Mouse (Mus musculus): ENCODE results near the gene Hoxc8. TPM values are rescaled to one million over a fixed set of nuclear protein-coding genes. Genes with fewer than 3 reads are reported as not detected.
A peak's percentile ranks its signal among the peaks of the same experiment; 100 is the strongest.

Gene Hoxc8
- total RNA-seq, 2 experiments from 2014 or later, result 30.8 to 34.8 TPM

DNA sequence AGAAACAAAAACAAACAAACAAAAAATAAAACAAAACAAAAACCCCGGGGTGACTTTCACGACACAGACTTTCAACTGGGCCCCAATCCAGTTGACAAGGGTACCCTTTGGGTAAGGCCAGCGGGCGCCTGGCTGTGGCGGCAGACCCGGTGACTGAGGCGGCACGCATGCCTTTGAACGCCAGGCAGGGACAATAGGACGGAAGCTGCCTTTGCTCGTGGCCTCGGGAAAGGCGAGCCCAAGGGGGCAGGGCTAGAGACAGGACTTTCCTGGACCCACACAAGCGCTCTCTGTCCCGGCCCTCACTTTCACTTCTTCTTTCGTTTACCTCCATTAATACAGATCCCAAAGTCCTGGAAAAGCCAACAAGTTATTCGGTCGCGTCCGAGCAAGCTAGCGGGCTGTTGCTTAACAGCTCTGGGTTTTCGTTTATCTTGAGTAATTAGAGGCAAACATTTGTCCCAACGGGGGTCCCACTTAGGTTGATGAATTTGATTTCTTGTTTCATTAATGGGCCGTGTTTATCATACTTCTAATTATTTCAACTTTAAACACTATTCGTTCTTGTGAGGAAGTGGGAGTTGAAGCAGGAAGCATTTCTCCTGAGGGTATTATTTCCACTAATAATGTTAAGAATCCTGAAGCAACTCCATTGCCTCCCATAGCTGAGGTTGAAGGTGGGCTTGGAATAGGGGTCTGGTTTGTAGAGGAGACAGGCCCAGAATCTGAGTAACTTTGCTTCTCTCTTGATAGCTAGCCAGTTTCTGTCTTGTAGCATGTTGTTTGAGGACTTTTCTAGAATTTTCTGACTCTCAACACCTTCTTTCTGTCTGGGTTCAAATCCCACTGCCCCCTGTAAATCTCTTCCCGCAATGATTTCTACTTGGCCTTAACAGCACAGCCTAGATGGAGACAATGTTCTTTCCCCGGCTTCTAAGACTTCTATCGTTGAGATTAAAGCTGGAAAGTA is 26.5 kb upstream of the Hoxc8 start:
- DNase-seq (ENCODE audit: low spot score in 2 of 2), result no peak

DNA sequence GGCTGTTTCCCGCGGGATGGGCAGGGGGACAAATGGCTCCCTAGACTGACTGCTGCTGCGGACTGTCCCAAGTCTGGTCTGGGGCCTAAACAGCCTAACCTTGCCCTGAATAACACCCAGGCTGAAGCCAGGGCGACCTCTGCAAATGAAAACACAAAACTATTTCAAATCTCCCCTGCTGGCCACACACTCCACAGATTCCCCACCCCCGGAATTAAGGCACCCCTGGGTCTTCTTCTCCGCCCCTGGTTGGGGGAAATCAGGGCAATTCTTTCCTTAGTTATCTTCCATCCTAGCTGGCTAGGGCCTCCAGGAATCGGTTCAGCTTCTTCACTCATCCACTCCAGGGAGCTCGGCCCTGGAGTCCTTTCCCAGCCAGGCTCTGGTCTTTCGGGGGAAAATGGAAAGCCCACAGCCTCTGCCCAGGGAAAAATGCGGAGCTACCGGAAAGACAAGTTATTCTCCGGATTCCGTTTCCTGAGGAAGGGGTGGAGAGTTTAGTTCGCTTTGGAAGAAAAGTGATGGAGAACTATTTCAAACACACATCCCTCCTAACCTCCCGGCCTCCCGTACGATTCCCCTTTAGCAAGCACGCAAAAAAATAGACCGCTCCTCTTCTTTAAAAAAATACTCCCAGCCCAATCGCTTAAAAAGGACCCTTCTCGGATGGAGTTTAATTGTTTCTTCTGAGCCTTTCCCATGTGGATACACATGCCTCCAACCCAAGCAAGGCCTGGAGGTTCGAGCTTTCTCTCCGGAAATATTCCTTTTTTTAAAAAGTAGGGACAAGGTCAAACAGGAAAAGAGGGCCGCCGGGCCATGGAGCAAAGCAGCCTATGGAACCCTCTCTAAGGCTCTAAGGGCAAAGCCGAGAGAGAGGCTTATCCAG is 25.2 kb upstream of the Hoxc8 start:
- DNase-seq (ENCODE audit: low spot score in 2 of 2), result no peak

DNA sequence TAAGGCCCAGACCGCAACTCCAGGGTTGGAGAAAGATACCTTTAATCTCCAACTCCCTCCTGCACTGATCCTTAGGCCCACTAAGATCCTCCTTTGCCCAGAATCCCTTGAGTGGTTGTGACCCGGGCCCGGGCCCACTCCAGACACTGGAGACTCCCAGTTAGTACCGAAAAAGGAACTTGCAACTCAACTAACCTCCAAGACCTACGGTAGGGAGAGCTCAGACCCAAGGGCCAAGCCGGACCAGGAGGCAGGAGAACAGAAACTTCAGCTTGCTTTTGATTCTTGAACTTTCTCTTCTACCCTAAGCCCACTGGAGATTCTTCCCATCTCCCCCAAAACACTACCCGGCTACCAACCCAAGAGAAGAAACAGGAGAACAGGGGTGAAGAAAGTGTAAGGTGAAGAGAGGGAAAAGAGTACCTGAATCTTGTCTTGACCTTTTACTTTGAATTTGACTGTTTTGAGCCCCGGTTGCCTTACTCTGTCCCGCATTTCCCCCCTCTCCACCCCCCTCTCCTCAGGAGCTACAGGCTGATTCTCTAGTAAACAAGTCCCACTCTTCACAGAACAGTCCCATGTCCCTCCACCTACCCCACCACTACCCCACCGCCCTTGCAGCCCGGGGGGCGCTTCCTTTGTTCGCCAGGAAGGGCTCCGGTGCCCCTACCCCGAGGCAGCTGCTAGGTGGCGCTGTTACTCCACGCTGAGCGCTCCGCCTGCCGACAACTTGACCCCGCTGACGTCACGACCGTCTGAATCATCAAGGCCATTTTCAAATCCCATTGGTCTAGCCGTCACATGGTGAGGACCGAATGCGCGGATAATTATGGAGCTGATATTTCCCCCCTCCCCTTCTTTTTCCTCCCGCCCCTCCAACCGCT is 24.3 kb upstream of the Hoxc8 start:
- peak; percentile 82 to 83 for DNase-seq (ENCODE audit: low spot score in 2 of 2)

DNA sequence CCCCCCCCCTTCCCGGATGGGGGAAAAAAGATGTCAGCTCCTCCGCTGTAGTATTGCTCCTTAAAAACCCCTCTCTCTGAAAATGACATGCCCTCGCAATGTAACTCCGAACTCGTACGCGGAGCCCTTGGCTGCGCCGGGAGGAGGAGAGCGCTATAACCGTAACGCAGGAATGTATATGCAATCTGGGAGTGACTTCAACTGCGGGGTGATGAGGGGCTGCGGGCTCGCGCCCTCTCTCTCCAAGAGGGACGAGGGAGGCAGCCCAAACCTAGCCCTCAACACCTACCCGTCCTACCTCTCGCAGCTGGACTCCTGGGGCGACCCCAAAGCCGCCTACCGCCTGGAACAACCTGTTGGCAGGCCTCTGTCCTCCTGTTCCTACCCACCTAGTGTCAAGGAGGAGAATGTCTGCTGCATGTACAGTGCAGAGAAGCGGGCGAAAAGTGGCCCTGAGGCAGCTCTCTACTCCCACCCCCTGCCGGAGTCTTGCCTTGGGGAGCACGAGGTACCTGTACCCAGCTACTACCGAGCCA is 23.6 kb upstream of the Hoxc8 start, which contains the start of gene Hoxc10:
TSS of gene Hoxc10 (plus strand) at position 21 of the 536 bp plus-strand sequence.
- no peak for DNase-seq (ENCODE audit: low spot score in 2 of 2)

DNA sequence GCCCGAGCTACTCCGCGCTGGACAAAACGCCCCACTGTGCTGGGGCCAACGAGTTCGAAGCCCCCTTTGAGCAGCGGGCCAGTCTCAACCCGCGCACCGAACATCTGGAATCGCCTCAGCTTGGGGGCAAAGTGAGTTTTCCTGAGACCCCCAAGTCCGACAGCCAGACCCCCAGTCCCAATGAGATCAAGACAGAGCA is 23.2 kb upstream of the Hoxc8 start, which contains the start of gene Hoxc5:
TSS of gene Hoxc5 (plus strand) at position 132 of the 199 bp plus-strand sequence.
- no peak for DNase-seq (ENCODE audit: low spot score in 2 of 2)

DNA sequence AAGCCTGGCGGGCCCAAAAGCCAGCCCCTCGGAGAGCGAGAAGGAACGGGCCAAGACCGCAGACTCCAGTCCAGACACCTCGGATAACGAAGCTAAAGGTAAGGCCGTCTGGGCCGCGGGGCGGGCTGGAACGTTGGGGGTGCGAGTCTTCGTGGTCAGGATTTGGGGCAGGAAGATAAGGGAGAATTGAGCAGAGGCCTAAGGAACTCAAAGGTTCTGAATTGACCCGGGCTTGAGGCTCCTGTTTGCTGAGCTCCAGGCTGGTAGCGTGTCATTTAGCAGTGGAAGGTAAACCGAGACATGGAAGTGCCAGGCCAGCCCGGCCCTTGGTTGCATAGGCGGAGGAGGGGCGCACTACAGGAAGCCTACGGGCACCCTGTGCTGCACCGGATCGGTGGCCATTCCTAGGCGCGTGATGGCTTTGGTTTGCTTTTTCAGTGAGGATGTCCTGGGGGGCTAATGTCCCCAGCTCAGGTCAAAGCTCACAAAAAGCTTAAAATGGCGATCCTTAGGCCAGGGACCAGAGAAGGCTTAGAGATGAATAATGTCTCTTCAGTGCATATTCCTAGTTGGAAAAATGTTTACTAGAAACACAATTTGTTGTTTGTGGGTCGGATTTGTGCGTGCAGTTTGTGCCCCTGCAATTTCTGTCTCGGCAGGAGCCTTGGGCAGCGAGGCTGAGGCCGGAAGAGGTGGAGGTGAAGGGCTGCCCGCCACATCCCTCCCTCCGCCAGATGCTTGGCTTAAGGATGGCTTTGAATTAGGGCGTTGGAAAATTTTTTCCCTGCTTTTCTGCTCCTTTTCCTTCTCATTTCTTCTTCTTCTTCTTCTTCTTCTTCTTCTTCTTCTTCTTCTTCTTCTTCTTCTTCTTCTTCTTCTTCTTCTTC is 22.7 kb upstream of the Hoxc8 start:
- no peak for DNase-seq (ENCODE audit: low spot score in 2 of 2)

DNA sequence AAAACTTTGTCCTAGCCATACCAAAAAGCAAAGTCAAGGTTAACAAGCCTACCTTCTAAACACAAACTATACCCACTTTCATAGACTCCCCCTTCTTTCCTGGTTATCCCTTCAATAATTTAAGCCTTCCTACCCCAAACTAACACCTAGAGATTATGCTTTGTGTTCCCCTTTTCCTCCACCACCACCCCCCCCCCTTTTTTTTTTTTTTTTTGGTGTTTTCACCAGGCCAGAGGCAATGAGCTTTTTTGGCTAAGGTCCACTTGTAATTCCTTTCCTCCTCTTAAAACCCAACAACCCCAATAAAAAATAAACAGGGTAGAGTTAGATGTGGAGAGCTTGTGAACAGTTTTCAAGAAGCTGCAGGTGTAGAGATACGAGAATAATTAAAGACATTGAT is 21.1 kb upstream of the Hoxc8 start:
- no peak for DNase-seq (ENCODE audit: low spot score in 2 of 2)

DNA sequence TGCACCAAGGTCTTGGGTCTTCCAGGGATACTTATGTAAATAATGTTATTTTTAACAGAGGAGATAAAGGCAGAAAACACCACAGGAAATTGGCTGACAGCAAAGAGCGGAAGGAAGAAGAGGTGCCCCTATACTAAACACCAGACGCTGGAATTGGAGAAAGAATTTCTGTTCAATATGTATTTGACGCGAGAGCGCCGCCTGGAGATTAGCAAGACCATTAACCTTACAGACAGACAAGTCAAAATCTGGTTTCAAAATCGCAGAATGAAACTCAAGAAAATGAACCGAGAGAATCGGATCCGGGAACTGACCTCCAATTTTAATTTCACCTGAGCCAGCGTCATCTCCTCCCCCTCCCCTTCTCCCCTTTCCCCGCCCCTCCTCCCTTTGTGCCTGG is 19.7 kb upstream of the Hoxc8 start:
- no peak for DNase-seq (ENCODE audit: low spot score in 2 of 2)

DNA sequence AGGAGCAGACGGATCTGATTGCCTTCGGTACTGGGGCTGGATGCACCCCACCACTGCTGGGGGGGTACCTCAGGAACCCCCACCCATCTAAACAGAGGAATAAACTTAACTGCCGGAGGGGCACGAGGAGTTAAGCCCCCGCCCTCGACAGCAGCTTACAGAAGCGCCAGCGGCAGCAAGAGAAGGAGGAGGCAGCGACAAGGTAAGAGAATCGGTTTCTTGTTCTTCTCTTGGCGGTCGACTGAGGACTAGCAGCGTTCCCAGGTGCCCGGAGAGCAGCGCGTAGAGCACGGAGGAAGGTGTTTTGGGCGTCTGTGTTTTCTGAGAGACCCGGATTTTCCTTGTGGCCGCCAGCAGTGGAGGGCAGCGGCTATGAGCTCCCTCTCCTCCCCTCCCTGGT is 18.2 kb upstream of the Hoxc8 start:
- no peak for DNase-seq (ENCODE audit: low spot score in 2 of 2)

DNA sequence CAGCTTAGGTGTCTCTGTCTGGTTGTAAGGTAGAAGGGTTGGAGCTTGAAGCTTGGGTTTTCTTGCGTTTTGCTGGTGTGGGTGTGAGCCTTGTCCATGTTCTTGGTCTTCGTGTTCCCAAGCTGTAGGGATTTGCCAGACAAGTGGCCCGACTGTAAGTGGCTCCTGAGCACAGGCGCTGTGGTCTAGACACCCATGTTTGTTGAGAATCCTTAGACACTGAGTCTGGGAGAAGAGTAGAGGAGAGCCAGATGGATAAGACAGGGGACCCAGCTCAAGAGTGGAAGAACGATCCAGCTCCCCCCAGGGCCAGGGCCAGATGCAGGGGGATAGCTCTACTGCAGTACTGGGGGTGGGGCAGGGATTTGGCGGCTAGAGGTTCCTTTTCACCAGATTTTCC is 17.7 kb upstream of the Hoxc8 start:
- no peak for DNase-seq (ENCODE audit: low spot score in 2 of 2)

DNA sequence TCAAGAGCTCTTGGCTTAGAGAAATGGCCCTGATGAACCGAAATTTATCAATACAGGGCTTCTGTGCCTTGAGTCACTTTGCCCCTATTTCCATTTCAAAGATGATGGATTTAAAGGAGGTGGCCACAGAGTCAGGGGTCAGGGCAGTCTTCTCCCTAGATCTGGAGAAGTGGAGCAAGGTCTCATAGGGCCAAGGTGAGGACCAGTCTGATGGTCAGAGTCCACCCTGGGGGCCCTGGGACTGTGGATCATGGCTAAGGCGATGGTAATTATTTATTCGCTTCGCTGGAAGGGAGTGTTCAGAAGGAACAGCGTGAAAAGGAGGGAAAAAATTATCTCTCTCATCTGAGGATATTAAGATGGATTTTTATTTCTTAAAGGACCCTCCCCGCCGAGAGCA is 15.4 kb upstream of the Hoxc8 start:
- DNase-seq (ENCODE audit: low spot score in 2 of 2), result no peak

DNA sequence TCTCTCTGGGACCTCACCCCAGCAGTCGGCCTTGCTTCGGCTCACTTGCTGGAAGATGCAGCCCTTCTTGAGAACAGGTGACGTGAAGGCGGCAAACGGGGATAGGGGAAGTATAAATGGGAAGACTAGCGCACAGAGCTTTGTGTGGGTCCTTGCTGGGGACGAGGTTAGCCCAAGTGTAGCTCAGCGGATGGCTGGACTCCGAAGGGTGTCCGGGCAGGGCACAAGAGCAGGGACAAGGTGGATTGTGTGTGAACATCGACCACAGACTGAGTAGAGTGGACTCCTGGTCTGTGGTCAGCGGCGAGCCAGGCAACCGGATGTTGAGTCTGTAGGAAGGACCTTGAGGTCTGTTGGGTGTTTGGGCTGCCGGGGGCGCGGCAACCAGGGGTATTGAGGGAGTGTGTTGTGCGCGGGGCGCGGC is 14.7 kb upstream of the Hoxc8 start:
- no peak for DNase-seq (ENCODE audit: low spot score in 2 of 2)

DNA sequence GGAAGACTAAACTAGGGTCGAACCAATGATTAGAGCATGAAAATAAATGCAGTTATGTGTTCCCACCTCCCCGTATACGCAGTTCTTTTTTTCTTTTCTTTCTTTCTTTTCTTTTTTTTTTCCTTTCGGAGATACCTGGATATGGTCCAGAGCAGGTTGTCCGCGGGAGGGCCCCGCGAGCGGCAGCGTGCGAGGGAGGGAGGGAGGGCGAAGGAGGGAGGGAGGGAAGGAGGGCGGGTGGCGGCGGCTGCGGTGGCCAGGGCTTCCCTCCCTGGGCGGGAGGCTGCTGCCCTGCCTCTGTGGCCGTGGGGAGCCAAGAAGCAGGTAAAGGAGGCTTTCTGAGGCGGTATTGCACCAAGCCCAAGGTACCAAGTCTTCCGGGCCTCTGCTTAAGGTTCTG is 14.2 kb upstream of the Hoxc8 start, which contains the start of gene Hoxc9:
TSS of gene Hoxc9 (plus strand) at position 269 of the 400 bp plus-strand sequence.
- DNase-seq (ENCODE audit: low spot score in 2 of 2), result no peak

DNA sequence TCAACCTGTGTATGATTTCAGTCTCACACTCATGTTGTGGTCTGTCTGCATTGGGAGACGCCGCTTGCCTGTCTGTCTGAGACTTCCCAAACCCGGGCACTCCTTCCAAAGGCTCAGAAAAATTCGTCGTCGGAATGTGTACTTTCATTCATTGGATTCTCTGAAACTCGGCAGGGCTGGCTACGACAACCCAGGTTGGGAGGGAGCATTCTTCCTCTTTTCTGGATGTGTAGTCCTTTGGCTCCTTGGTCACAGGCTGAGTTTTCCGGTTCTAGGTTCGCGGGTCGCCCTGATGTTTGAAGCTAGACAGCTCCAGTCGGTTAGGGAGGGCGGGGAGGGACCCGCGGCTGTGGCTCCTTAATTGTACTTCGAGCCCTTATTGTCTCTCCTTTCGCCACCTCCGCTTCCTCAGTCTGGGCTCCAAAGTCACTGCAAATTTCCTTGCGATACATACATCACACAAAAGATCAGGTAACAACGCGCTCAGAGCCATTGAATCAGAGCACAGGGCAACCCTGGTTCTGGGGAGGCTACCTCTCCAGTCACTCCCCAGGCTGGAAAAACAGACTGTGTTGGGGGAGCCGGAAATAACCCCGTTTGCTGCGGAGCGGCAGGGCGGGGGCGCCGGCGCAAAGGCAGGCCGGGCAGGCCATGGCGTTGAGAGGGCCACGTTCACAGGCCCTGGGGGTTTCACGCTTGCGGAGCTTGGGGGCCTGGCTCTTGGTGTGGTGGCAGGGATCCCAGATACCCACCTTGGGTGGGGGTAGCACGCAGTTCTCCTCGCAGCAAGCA is 13.6 kb upstream of the Hoxc8 start:
- DNase-seq (ENCODE audit: low spot score in 2 of 2), result no peak

DNA sequence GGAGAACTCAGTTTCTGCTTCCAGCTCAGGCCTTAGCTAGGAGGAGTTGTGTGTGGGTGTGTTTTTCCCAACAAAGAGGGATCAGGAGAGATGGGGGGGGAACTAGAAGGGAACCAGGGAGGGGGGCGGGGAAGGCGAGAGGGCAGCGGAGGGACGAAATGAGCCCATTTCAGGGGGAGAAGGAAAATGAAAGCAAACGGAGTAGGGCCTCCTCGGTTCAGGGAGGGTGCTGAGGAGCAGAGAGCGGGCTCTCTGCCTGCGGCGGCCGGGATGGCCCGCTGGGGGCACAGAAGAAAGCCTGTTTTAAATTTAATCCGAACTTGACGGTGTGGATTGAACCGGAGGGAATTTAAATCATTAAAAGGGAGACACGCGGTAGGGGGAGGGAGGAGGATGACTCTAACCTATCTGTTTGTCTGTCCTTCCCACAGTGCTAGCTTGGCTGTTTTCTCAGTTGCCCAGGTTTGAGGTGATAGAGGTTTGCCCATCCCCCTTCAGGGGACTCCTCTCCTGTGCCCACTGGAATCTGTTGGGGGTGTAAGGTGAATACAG is 12.9 kb upstream of the Hoxc8 start:
- DNase-seq (ENCODE audit: low spot score in 2 of 2), result no peak

DNA sequence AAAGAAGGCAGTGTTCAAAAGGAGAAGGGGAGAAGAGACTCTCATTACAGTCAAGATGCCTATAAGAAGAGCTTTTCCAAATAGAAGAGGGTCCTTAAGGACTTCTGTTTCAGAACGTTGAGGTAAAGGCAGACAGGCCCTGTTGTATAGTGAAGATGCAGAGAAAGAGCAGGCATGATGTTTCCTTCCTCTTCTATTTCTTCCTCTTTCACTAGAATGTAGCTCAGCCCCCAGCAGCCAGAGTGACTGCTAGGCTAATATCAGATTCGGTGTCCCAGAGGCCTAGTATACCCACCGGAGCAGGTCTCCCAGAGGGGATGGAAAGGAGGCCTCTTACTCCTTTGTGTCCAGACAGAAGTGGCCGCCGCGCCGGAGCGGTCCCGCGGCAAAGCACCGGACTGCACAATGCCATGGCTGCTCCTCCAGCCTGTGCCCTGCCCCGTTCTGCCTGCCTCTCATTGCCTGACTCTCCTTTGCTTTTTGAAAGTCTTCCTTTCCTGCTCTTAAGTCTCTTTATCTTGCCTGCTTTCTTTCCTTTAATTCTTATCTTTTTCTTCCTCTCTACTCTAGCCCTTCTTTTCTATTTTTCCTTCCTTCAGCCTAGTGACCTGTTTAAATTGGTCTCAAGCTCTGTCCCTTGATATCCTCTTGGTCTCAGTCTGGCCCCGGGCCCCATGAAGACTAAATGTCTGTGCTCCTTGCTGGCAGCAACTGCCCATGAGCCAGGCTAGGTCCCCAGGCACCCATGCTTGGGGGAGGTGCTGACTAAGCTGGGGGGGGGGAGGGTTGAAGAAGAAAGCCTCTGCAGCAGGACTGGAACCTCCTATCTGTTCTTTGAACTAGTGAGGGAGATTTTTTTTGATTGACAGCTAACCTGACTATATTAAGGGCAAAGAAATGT is 11.5 kb upstream of the Hoxc8 start:
- DNase-seq (ENCODE audit: low spot score in 2 of 2), result no peak

DNA sequence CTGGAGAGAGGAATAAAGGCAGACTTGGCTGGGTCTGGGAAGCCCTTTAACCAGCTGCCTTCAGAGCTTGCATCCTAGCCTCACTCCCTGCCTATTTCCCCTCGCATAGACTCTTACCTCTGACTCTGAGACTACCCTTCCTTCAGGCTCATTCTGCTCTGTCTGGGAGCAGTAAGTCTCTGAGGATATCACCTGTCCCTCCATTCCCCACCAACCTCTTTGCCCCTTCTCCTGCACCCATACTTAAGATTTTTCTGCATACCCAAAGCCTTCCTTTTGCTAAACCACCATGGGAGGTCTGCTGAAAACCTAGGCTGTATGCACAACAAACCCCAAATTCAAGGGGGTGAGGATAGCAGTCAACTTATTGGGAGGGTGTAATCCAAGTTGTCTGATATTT is 10.5 kb upstream of the Hoxc8 start:
- DNase-seq (ENCODE audit: low spot score in 2 of 2), result no peak

DNA sequence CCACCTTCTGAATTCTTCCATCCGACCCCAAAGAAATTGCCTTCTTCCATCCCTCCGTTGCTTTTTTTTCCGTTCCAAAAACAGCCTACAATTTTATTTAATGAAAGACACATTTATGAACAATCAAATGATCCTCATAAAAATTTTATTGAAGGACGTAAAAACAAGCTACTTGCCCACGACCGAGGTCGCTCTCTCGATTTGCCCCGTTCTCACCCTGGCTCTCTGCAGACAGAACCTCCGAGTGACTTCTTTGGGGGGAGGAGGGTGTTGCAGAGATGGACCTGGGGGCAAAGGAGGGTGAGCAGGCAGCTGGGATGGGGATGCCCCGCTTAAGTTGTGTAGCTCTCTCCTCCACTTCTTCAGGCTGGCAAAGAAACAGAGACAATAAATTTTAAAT is 10.1 kb upstream of the Hoxc8 start:
- no peak for DNase-seq (ENCODE audit: low spot score in 2 of 2)
